Mouse (Mus musculus) natural killer cell, adult 2 months (primary cell): Measurements from ENCODE around the gene Spc24.

Experiments used
- DNase-seq, 2 experiments: peaks; one replicate each; pipeline ENCODE4 v3.0.0; 2022; ENCODE audit warnings: low spot score in 2 of 2

Spc24 gene

DNA sequence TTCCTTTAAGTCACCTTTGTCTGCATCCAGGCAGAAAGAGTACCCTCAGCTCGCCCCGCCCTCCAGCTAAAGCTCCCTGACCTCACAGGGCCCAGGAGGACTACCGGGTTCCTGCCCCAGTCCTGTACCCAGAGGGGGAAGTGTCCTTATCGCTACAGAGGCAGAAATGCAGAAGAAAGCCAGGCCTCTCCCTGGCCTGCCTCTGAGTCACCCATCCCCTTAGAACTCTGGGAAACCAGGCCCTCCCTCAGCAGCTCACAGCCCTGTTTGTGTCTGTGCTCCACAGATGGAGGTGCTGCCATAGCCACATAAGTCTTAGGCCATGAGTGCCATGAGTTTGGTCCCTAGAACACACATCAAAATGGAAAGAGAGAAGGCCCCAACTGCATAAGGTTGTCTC is 44.8 kb downstream of the Spc24 start:
- peak; percentile 17 to 24 for DNase-seq

DNA sequence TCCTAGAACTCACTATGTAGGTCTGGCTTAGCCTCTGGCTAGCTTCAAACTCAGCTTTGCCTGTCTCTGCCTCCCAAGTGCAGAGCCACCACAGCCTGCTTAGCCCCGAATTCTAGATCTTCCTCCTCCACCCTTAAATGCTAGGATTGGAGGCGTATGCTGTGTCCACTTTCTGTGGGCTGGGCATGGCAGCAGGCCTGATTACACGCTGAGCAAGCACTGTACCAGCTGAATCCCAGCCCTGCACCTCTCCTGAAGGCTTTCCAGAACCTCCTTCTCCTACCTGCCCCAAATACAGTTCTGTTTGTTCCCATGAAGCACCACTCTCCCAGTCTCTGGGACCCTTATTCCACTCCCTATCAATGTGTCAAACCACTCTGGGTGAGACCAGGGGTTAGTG is 50.8 kb downstream of the Spc24 start:
- no peak for DNase-seq

GRCm38 (mm10) chr9:21706586-21707265 is 53.4 kb downstream of the Spc24 start:
- no peak for DNase-seq

DNA sequence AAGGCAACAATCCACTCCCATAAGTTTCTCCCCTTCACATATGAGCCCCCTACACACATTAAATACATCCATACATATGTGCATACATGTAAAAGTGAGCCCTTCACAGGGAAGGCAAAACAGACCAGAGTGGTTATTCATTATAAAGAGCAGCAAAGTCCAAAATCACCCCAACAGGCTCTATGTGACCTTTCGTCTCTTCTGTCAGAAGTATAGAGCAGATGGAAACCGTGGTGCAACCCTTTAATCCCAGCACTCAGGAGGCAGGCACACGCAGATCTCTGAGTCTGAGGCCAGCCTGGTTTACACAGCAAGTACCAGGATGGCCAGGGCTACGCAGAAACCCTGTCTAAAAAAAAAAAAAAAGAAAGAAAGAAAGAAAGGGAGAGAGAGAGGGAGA is 54.0 kb downstream of the Spc24 start:
- DNase-seq: no peak
